Mouse (Mus musculus) olfactory bulb, adult 2 months (tissue): ENCODE results near the gene Btn2a2.

Source experiments
- CTCF ChIP-seq: fragments of 200-500 bp; IDR thresholded peaks from 2 replicates; pipeline ENCODE4 v1.5.1; 2012; ENCODE audit warnings: low read depth, mild to moderate bottlenecking, low read length, moderate library complexity; ENCODE audit not compliant: insufficient read depth
- POLR2A ChIP-seq: fragments of 200-500 bp; IDR thresholded peaks from 2 replicates; pipeline ENCODE4 v1.6.1; 2012; ENCODE audit warnings: mild to moderate bottlenecking, low read depth, low read length, moderate library complexity; ENCODE audit not compliant: insufficient read depth

- TF ChIP-seq POLR2A (no peak), CTCF (no peak)
Observed at GRCm38 (mm10) chr13:23534368-23535131, 45.9 kb upstream of the Btn2a2 start.
